Mouse (Mus musculus) splenic B cell, adult 2 months (primary cell): ENCODE data around the gene Ccni.

Experiments used
- DNase-seq: peaks from one replicate; pipeline ENCODE4 v3.0.0-alpha.2; 2011; ENCODE audit warnings: low read depth, low spot score
- H3K27me3 ChIP-seq: 2 replicates; pipeline ENCODE4 v1.6.1; 2012; ENCODE audit warnings: mild to moderate bottlenecking, low read length, moderate library complexity, mixed read lengths; ENCODE audit not compliant: control insufficient read depth, poor library complexity, insufficient read depth, severe bottlenecking
- H3K36me3 ChIP-seq: 2 replicates; pipeline ENCODE4 v1.6.1; 2012; ENCODE audit warnings: mild to moderate bottlenecking, low read length, moderate library complexity, mixed read lengths; ENCODE audit not compliant: control insufficient read depth, poor library complexity, insufficient read depth, severe bottlenecking

Gene Ccni

DNA sequence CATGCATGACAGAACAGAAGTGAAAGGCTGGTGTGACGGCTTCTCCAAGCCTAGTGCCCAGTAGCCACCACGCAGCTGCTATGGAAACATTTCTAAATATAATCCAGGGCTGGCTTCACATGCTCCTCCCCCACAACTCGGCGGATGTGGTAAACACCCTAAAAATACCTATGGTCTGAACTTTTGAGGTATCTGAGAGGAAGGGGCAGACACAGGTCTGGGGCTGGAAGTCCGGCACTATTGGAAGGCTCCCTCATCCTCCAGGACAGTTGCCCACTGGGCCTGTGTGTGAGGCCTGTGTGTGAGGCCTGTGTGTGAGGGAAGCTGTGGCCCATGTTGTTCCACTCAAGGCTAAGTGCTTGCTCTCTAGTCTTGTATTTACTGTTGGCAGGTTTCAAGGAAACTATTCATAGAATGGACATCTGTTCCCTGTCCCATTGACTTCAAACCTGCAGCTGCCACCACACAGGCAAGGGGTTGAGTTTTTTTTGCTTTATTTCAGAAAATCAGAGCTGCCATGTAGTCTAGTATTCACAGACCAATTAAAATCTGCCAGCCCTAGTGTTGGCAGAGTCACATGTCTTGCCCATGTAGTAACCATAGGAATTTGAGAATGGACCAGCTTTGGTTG lies 69.2 kb downstream of the Ccni start:
- peak; percentile 86 for DNase-seq
- peaks cover 2% of the 10 kb centered on the region for H3K36me3 ChIP-seq
- no peaks in the 10 kb centered on the region for H3K27me3 ChIP-seq

DNA sequence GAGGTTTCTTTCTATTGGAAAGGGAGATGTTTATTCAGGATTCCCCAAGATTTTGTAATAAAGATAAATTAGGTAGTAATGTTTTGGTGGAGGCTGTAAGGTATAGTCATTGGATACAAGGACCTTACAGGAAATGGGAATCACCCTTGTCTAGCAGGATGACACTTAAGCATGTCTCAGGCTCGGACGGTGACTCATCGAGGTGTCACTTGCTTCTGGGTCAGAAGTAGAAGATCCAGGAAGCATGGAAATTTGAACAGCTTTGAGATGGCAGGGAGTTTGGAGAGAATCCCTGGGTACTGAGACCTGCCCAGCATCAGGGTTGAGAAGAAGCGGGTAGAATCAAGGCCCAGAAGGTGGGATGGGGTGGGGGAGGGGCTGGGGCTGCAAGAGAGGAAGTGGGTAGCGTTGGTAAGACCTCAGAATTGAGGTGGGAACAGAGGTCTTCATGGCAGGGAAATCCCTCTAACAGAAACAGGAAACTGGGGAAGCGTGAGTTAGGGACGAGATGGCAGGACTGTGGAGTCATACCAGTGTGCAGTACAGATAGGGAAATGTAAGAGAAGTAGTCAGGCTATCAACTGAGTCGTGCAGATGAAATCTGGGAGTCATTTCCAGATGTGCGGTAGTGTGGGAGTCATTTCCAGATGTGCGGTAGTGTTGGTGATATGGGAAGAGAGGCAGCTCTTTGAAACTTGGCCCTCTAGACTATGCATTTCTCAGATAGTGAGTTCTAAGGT lies 70.8 kb downstream of the Ccni start:
- Histone ChIP-seq H3K36me3 (no peaks in the 10 kb centered on the region; the same call in 1 of the 2 replicates), H3K27me3 (no peaks in the 10 kb centered on the region)
- no peak for DNase-seq

DNA sequence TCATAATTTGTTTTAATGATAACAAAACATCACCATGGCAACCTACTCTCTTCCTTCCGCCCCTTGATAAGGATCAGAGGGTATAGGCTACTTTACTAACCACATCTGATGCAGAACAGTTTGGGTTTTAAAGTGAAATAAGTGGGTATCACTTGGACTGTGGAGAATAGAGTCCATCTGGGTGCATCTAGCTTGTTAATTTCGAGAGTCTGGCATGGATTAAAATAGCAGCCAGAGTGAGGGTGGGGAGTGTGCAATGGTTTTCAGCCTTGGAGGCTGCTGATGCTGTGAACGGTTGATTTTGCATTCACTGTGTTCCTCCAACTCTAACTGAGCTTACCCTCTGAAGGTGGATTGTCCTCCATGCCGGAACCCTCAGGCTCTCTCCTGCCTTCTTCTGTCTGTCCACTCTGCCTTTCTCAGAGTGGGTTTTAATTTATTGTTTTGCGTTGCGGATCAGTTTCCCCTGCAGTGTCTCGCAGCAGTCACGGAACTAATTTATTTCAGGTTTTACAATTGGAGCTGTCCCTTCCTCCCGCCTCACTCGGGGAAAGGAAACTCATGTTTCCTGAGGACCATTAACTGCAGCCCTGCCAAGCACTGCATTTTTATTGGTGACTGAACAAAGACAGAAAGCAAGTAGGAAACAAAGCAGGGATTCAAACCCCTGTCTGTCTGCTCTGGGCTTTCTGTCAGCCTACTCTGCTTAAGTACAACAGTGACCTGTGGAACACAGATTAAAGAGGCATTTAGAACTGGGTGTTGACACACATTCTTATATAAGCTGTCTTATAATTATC lies 72.7 kb downstream of the Ccni start:
- peak; percentile 70 for DNase-seq
- no peaks in the 10 kb centered on the region; the same call in 1 of the 2 replicates for H3K36me3 ChIP-seq

More for the DNA sequence above, 72.7 kb downstream of the Ccni start:
- no peaks in the 10 kb centered on the region for H3K27me3 ChIP-seq
